Comparison of ENCODE assay signal across 19 mouse cellular contexts in the genomic region with DNA sequence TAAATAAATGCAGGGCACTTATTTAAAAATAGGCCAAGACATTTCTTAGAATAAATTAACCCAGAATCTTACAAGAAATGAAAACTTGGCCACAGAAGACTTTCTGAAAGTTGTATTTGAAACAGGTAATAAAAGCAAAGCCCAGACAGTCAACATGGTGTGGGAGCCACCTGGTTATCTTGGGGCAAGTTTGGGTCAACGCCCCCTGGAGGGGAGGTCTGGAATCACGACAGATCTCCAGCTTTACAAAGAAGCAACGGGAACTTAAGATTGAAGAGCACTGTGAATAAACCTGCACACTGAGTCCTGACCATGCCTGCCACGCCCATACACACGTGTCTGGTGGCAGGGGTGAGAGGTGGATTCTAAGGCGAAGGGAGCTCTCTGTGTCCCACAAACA. TPM values are rescaled to one million over a fixed set of nuclear protein-coding genes. Genes with fewer than 3 reads are reported as not detected.
DNase-seq lines count a peak whose midpoint lies in the region; ATAC-seq and TF ChIP-seq lines count a peak whose summit lies in the region.
"Had no signal": no experiment of that assay in that cellular context is flagged by ENCODE, and none has a peak within 500 bp of the region (broad histone marks: within the 10 kb centered on the region; RNA-seq: fewer than 3 reads in every experiment).

No protein-coding gene starts in this region.

- H3K9ac ChIP-seq in intestine, postnatal 0 days (ENCODE audit: low read depth, low read length), result no peak overlapping the region
- no peak overlapping the region for H3K9ac ChIP-seq in intestine, embryonic 16.5 days (ENCODE audit: low read depth, low read length)
- H3K9ac ChIP-seq in midbrain, embryonic 14.5 days (replicated peaks; ENCODE audit: low read length), result no peak overlapping the region
- no peak overlapping the region for H3K9ac ChIP-seq in midbrain, embryonic 16.5 days (ENCODE audit: low read depth, low read length)
- H3K9ac ChIP-seq: hindbrain, embryonic 13.5 days; liver, embryonic 15.5 days had no signal

- H3K36me3 ChIP-seq in intestine, postnatal 0 days (ENCODE audit: control insufficient read depth, insufficient read depth), result no peaks in the 10 kb centered on the region
- H3K36me3 ChIP-seq in intestine, embryonic 16.5 days (ENCODE audit: control insufficient read depth, insufficient read depth, low read length), result no peaks in the 10 kb centered on the region
- no peaks in the 10 kb centered on the region for H3K36me3 ChIP-seq in E14TG2a.4 (ENCODE audit: insufficient read depth, low read length)
- no peaks in the 10 kb centered on the region for H3K36me3 ChIP-seq in midbrain, embryonic 14.5 days (ENCODE audit: control insufficient read depth, insufficient read depth, low read length)
- no peaks in the 10 kb centered on the region for H3K36me3 ChIP-seq in midbrain, embryonic 16.5 days (ENCODE audit: control insufficient read depth, insufficient read depth, low read length)
- H3K36me3 ChIP-seq: hindbrain, embryonic 13.5 days; liver, embryonic 15.5 days had no signal

- no peak overlapping the region for H3K27ac ChIP-seq in intestine, postnatal 0 days (ENCODE audit: low read depth, low read length)
- no peak overlapping the region for H3K27ac ChIP-seq in intestine, embryonic 16.5 days (ENCODE audit: low read length)
- H3K27ac ChIP-seq in midbrain, embryonic 14.5 days (replicated peaks; ENCODE audit: low read depth, low read length), result no peak overlapping the region
- H3K27ac ChIP-seq in midbrain, embryonic 16.5 days (ENCODE audit: low read length), result no peak overlapping the region
- H3K27ac ChIP-seq: hindbrain, embryonic 13.5 days; liver, embryonic 15.5 days had no signal

- TF ChIP-seq CTCF in intestine, postnatal 0 days (IDR thresholded peaks at IDR 0.05; ENCODE audit: low read depth), result 0 out of 2 replicates have a peak, but pooled peaks have one; percentile 23
- TF ChIP-seq CTCF in E14TG2a.4 (conservative IDR thresholded peaks at IDR 0.05; ENCODE audit: low read length), result peak; percentile 36
- TF ChIP-seq CTCF in brain, embryonic 14.5 days (IDR thresholded peaks at IDR 0.05; ENCODE audit: borderline replicate concordance, extremely low read depth, insufficient read depth, insufficient read length), result peak; percentile 18; the same call in 1 of the 2 replicates

- no peak overlapping the region for H3K4me3 ChIP-seq in intestine, postnatal 0 days (ENCODE audit: low read depth, low read length)
- no peak overlapping the region for H3K4me3 ChIP-seq in intestine, embryonic 16.5 days (ENCODE audit: low read length)
- no peak overlapping the region for H3K4me3 ChIP-seq in E14TG2a.4 (replicated peaks; ENCODE audit: low read length)
- no peak overlapping the region for H3K4me3 ChIP-seq in midbrain, embryonic 14.5 days (replicated peaks; ENCODE audit: low read depth, low read length)
- no peak overlapping the region for H3K4me3 ChIP-seq in midbrain, embryonic 16.5 days (ENCODE audit: low read depth, low read length)
- H3K4me3 ChIP-seq: erythroblast, embryonic 14.5 days; hindbrain, embryonic 13.5 days; liver, embryonic 15.5 days; megakaryocyte, embryonic 14.5 days had no signal

- 46% methylated on average over 6 of the region's 6 CpGs for WGBS in intestine, postnatal 0 days
- WGBS in intestine, embryonic 16.5 days, result 50% methylated on average over 6 of the region's 6 CpGs
- WGBS in midbrain, embryonic 14.5 days, result 47% methylated on average over 6 of the region's 6 CpGs
- WGBS in midbrain, embryonic 16.5 days, result 50% methylated on average over 6 of the region's 6 CpGs

- no peaks in the 10 kb centered on the region for H3K4me1 ChIP-seq in intestine, postnatal 0 days (replicated peaks; ENCODE audit: control insufficient read depth, insufficient read depth, low read length)
- no peaks in the 10 kb centered on the region for H3K4me1 ChIP-seq in intestine, embryonic 16.5 days (ENCODE audit: control insufficient read depth, insufficient read depth, low read length)
- H3K4me1 ChIP-seq in E14TG2a.4 (replicated peaks; ENCODE audit: low read depth, low read length), result no peaks in the 10 kb centered on the region
- H3K4me1 ChIP-seq in midbrain, embryonic 14.5 days (ENCODE audit: control insufficient read depth, insufficient read depth, low read length), result no peaks in the 10 kb centered on the region
- no peaks in the 10 kb centered on the region for H3K4me1 ChIP-seq in midbrain, embryonic 16.5 days (ENCODE audit: control insufficient read depth, insufficient read depth, low read length)
- H3K4me1 ChIP-seq: hindbrain, embryonic 13.5 days; liver, embryonic 15.5 days; megakaryocyte, embryonic 14.5 days had no signal

- DNase-seq in 416B (ENCODE audit: low read depth), result peak; percentile 5
- no peak for DNase-seq in brain, embryonic 14.5 days (ENCODE audit: low read depth)
- no peak for DNase-seq in midbrain, embryonic 14.5 days
- DNase-seq: cerebellum, postnatal 10 days; left cerebral cortex, postnatal 4 days; right cerebral cortex, adult 18-20 months had no signal

- no peak overlapping the region for H3K4me2 ChIP-seq in intestine, postnatal 0 days (replicated peaks; ENCODE audit: low read depth)
- H3K4me2 ChIP-seq in intestine, embryonic 16.5 days (ENCODE audit: low read depth, low read length), result no peak overlapping the region
- no peak overlapping the region for H3K4me2 ChIP-seq in midbrain, embryonic 14.5 days (ENCODE audit: low read length)
- H3K4me2 ChIP-seq in midbrain, embryonic 16.5 days (ENCODE audit: low read length), result no peak overlapping the region
- H3K4me2 ChIP-seq: hindbrain, embryonic 13.5 days; liver, embryonic 15.5 days had no signal

- H3K9me3 ChIP-seq in intestine, postnatal 0 days (ENCODE audit: control insufficient read depth), result no peaks in the 10 kb centered on the region
- no peaks in the 10 kb centered on the region for H3K9me3 ChIP-seq in intestine, embryonic 16.5 days (ENCODE audit: control insufficient read depth, low read length)
- no peaks in the 10 kb centered on the region for H3K9me3 ChIP-seq in E14TG2a.4 (ENCODE audit: low read length)
- no peaks in the 10 kb centered on the region for H3K9me3 ChIP-seq in midbrain, embryonic 14.5 days (ENCODE audit: control insufficient read depth, low read length)
- no peaks in the 10 kb centered on the region for H3K9me3 ChIP-seq in midbrain, embryonic 16.5 days (replicated peaks; ENCODE audit: control insufficient read depth, low read length, poor library complexity, severe bottlenecking)
- H3K9me3 ChIP-seq: hindbrain, embryonic 13.5 days; liver, embryonic 15.5 days; megakaryocyte, embryonic 14.5 days had no signal

- H3K27me3 ChIP-seq in intestine, postnatal 0 days (replicated peaks; ENCODE audit: control insufficient read depth, insufficient read depth, low read length), result no peaks in the 10 kb centered on the region
- H3K27me3 ChIP-seq in intestine, embryonic 16.5 days (replicated peaks; ENCODE audit: control insufficient read depth, insufficient read depth, low read length), result no peaks in the 10 kb centered on the region
- no peaks in the 10 kb centered on the region for H3K27me3 ChIP-seq in E14TG2a.4 (ENCODE audit: insufficient read depth, low read length)
- no peaks in the 10 kb centered on the region for H3K27me3 ChIP-seq in midbrain, embryonic 14.5 days (ENCODE audit: control insufficient read depth, insufficient read depth, low read length)
- no peaks in the 10 kb centered on the region for H3K27me3 ChIP-seq in midbrain, embryonic 16.5 days (ENCODE audit: control insufficient read depth, insufficient read depth, low read depth, low read length)
- H3K27me3 ChIP-seq: hindbrain, embryonic 13.5 days; liver, embryonic 15.5 days; megakaryocyte, embryonic 14.5 days had no signal

- ATAC-seq in intestine, postnatal 0 days, result no peak
- no peak for ATAC-seq in intestine, embryonic 16.5 days
- ATAC-seq in megakaryocyte progenitor cell, adult 5-6 weeks (replicated peaks; ENCODE audit: poor library complexity), result no peak
- no peak for ATAC-seq in midbrain, embryonic 14.5 days (ENCODE audit: low FRiP score, low TSS enrichment)
- no peak for ATAC-seq in midbrain, embryonic 16.5 days

- TF ChIP-seq POLR2A in brain, embryonic 14.5 days (IDR thresholded peaks at IDR 0.05; ENCODE audit: borderline replicate concordance, extremely low read depth, insufficient read depth, insufficient read length, poor library complexity, severe bottlenecking), result no peak

RNA-seq across cellular contexts. Expression of gene Olfr285, which starts 1.4 kb away (rescaled TPM):
- not detected in 2 replicates for polyA plus RNA-seq in intestine, postnatal 0 days (2015; fragmentation: Nextera tagmentation; extraction: Ambion mirVana)
- polyA plus RNA-seq in intestine, embryonic 16.5 days (2015; fragmentation: Nextera tagmentation; extraction: Ambion mirVana), result not detected in 2 replicates
- polyA plus RNA-seq in brain, embryonic 14.5 days (2012; rRNA removed), result not detected in 2 replicates
- total RNA-seq in megakaryocyte progenitor cell, adult 5-6 weeks (2015), result not detected in 2 replicates
- not detected in 2 replicates for total RNA-seq in megakaryocyte progenitor cell, adult 5-6 weeks (2017)
- not detected in 2 replicates for polyA plus RNA-seq in midbrain, embryonic 14.5 days (2014; fragmentation: Nextera tagmentation; extraction: Ambion mirVana)
- not detected in 2 replicates for polyA plus RNA-seq in midbrain, embryonic 16.5 days (2015; fragmentation: Nextera tagmentation; extraction: Ambion mirVana)
- total RNA-seq: gastrocnemius, postnatal 4 days; layer of hippocampus, adult 8-10 months; left cerebral cortex, postnatal 4 days had no signal
- polyA plus RNA-seq: erythroblast, embryonic 14.5 days; heart, embryonic 16.5 days; hindbrain, embryonic 13.5 days; liver, embryonic 15.5 days; spleen, adult 2 months had no signal

RNA-seq across cellular contexts. Expression of gene Zfp641, which starts 19.7 kb away (rescaled TPM):
- polyA plus RNA-seq in intestine, postnatal 0 days (2015; fragmentation: Nextera tagmentation; extraction: Ambion mirVana), result 0.21 and 0.31 TPM in 2 replicates
- 0.39 and 0.42 TPM in 2 replicates for polyA plus RNA-seq in intestine, embryonic 16.5 days (2015; fragmentation: Nextera tagmentation; extraction: Ambion mirVana)
- 7.7 and 13.9 TPM in 2 replicates for polyA plus RNA-seq in brain, embryonic 14.5 days (2012; rRNA removed)
- total RNA-seq in megakaryocyte progenitor cell, adult 5-6 weeks (2015), result not detected in 2 replicates
- total RNA-seq in megakaryocyte progenitor cell, adult 5-6 weeks (2017), result not detected in 2 replicates
- polyA plus RNA-seq in midbrain, embryonic 14.5 days (2014; fragmentation: Nextera tagmentation; extraction: Ambion mirVana), result 7.9 and 11.7 TPM in 2 replicates
- polyA plus RNA-seq in midbrain, embryonic 16.5 days (2015; fragmentation: Nextera tagmentation; extraction: Ambion mirVana), result 13.3 and 14.4 TPM in 2 replicates

RNA-seq across cellular contexts. Expression of gene Olfr284, which starts 25.1 kb away (rescaled TPM):
- not detected in 2 replicates for polyA plus RNA-seq in intestine, postnatal 0 days (2015; fragmentation: Nextera tagmentation; extraction: Ambion mirVana)
- not detected in 2 replicates for polyA plus RNA-seq in intestine, embryonic 16.5 days (2015; fragmentation: Nextera tagmentation; extraction: Ambion mirVana)
- not detected in 2 replicates for polyA plus RNA-seq in brain, embryonic 14.5 days (2012; rRNA removed)
- total RNA-seq in megakaryocyte progenitor cell, adult 5-6 weeks (2015), result not detected in 2 replicates
- total RNA-seq in megakaryocyte progenitor cell, adult 5-6 weeks (2017), result not detected in 2 replicates
- polyA plus RNA-seq in midbrain, embryonic 14.5 days (2014; fragmentation: Nextera tagmentation; extraction: Ambion mirVana), result 0.40 TPM in 1 of 2 replicates, not detected in the other
- polyA plus RNA-seq in midbrain, embryonic 16.5 days (2015; fragmentation: Nextera tagmentation; extraction: Ambion mirVana), result not detected in 2 replicates
- total RNA-seq: gastrocnemius, postnatal 4 days; layer of hippocampus, adult 8-10 months; left cerebral cortex, postnatal 4 days had no signal
- polyA plus RNA-seq: erythroblast, embryonic 14.5 days; heart, embryonic 16.5 days; hindbrain, embryonic 13.5 days; liver, embryonic 15.5 days; spleen, adult 2 months had no signal

RNA-seq across cellular contexts. Expression of gene H1fnt, which starts 58.6 kb away (rescaled TPM):
- not detected in 2 replicates for polyA plus RNA-seq in intestine, postnatal 0 days (2015; fragmentation: Nextera tagmentation; extraction: Ambion mirVana)
- not detected in 2 replicates for polyA plus RNA-seq in intestine, embryonic 16.5 days (2015; fragmentation: Nextera tagmentation; extraction: Ambion mirVana)
- polyA plus RNA-seq in brain, embryonic 14.5 days (2012; rRNA removed), result not detected in 2 replicates
- not detected in 2 replicates for total RNA-seq in megakaryocyte progenitor cell, adult 5-6 weeks (2015)
- not detected in 2 replicates for total RNA-seq in megakaryocyte progenitor cell, adult 5-6 weeks (2017)
- not detected in 2 replicates for polyA plus RNA-seq in midbrain, embryonic 14.5 days (2014; fragmentation: Nextera tagmentation; extraction: Ambion mirVana)
- polyA plus RNA-seq in midbrain, embryonic 16.5 days (2015; fragmentation: Nextera tagmentation; extraction: Ambion mirVana), result not detected in 2 replicates
- total RNA-seq: gastrocnemius, postnatal 4 days; layer of hippocampus, adult 8-10 months; left cerebral cortex, postnatal 4 days had no signal
- polyA plus RNA-seq: erythroblast, embryonic 14.5 days; heart, embryonic 16.5 days; hindbrain, embryonic 13.5 days; liver, embryonic 15.5 days; spleen, adult 2 months had no signal
